ENCODE assay signal across 21 mouse cellular contexts in genomic region chr13:38232411-38232810, GRCm38 (mm10). TPM values are rescaled to one million over a fixed set of nuclear protein-coding genes. Genes with fewer than 3 reads are reported as not detected.
A peak's percentile ranks its signal among the peaks of the same experiment; 100 is the strongest.
DNase-seq lines count a peak whose midpoint lies in the region; ATAC-seq and TF ChIP-seq lines count a peak whose summit lies in the region.
"Had no signal": no experiment of that assay in that cellular context is flagged by ENCODE, and none has a peak within 500 bp of the region (broad histone marks: within the 10 kb centered on the region; RNA-seq: fewer than 3 reads in every experiment).

No protein-coding gene starts in this region.

- TF ChIP-seq POLR2A in heart, adult 2 months (IDR thresholded peaks at IDR 0.05; ENCODE audit: insufficient read depth, low read depth, low read length): no peak

- no peak for TF ChIP-seq CTCF in heart, adult 2 months (IDR thresholded peaks at IDR 0.05)
- no peak for TF ChIP-seq CTCF in hindbrain, postnatal 0 days (IDR thresholded peaks at IDR 0.05; ENCODE audit: low read depth)

- H3K4me1 ChIP-seq in heart, adult 2 months (ENCODE audit: control insufficient read depth, insufficient read depth, low read length): no peaks in the 10 kb centered on the region
- H3K4me1 ChIP-seq in heart, embryonic 10.5 days: no peaks in the 10 kb centered on the region
- H3K4me1 ChIP-seq in hindbrain, postnatal 0 days (ENCODE audit: insufficient read depth, low read length): no peaks in the 10 kb centered on the region
- H3K4me1 ChIP-seq in hindbrain, embryonic 13.5 days (replicated peaks): no peaks in the 10 kb centered on the region

- no peak overlapping the region for H3K4me3 ChIP-seq in heart, adult 2 months
- no peak overlapping the region for H3K4me3 ChIP-seq in heart, embryonic 10.5 days
- no peak overlapping the region for H3K4me3 ChIP-seq in hindbrain, postnatal 0 days (ENCODE audit: low read length)
- H3K4me3 ChIP-seq in hindbrain, embryonic 13.5 days: no peak overlapping the region

- H3K9ac ChIP-seq in heart, adult 2 months (ENCODE audit: low read depth, low read length): no peak overlapping the region
- H3K9ac ChIP-seq in hindbrain, postnatal 0 days (replicated peaks; ENCODE audit: low read length): no peak overlapping the region
- no peak overlapping the region for H3K9ac ChIP-seq in hindbrain, embryonic 13.5 days

- no peaks in the 10 kb centered on the region for H3K9me3 ChIP-seq in heart, embryonic 10.5 days
- H3K9me3 ChIP-seq in hindbrain, postnatal 0 days (ENCODE audit: low read length): no peaks in the 10 kb centered on the region
- H3K9me3 ChIP-seq in hindbrain, embryonic 13.5 days: no peaks in the 10 kb centered on the region; the same call in 1 of the 2 replicates
- H3K9me3 ChIP-seq: G1E had no signal

- H3K36me3 ChIP-seq in heart, adult 2 months (ENCODE audit: control insufficient read depth, insufficient read depth, low read length): no peaks in the 10 kb centered on the region
- peaks cover 18% of the 10 kb centered on the region for H3K36me3 ChIP-seq in heart, embryonic 10.5 days
- peaks cover 12% of the 10 kb centered on the region; the same call in 1 of the 2 replicates for H3K36me3 ChIP-seq in hindbrain, postnatal 0 days (ENCODE audit: insufficient read depth, low read length)
- H3K36me3 ChIP-seq in hindbrain, embryonic 13.5 days: peaks cover 34% of the 10 kb centered on the region

- no peak overlapping the region for H3K4me2 ChIP-seq in hindbrain, postnatal 0 days (ENCODE audit: low read depth, low read length)
- no peak overlapping the region for H3K4me2 ChIP-seq in hindbrain, embryonic 13.5 days

- H3K79me2 ChIP-seq in heart, adult 2 months (replicated peaks; ENCODE audit: control insufficient read depth, insufficient read depth, low read length): no peaks in the 10 kb centered on the region

- intact Hi-C loops in heart, adult 2 months (cut with DNase I): no loop called here

- TF ChIP-seq EP300 in heart, adult 2 months (IDR thresholded peaks at IDR 0.05; ENCODE audit: insufficient read depth, low read depth, low read length): no peak

- H3K27ac ChIP-seq in heart, adult 2 months: no peak overlapping the region
- H3K27ac ChIP-seq in heart, embryonic 10.5 days: no peak overlapping the region
- H3K27ac ChIP-seq in hindbrain, postnatal 0 days: no peak overlapping the region
- no peak overlapping the region for H3K27ac ChIP-seq in hindbrain, embryonic 13.5 days

- no peaks in the 10 kb centered on the region for H3K27me3 ChIP-seq in heart, adult 2 months (ENCODE audit: control insufficient read depth, insufficient read depth, low read length)
- no peaks in the 10 kb centered on the region for H3K27me3 ChIP-seq in heart, embryonic 10.5 days (ENCODE audit: insufficient read depth, poor library complexity, severe bottlenecking)
- no peaks in the 10 kb centered on the region for H3K27me3 ChIP-seq in hindbrain, postnatal 0 days (ENCODE audit: insufficient read depth, low read length)
- H3K27me3 ChIP-seq in hindbrain, embryonic 13.5 days: no peaks in the 10 kb centered on the region
- H3K27me3 ChIP-seq: CH12.LX, Patski had no signal

- 70% methylated on average over 4 of the region's 4 CpGs for WGBS in heart, adult 2 months
- 81% methylated on average over 4 of the region's 4 CpGs for WGBS in heart, embryonic 10.5 days
- 77% methylated on average over 4 of the region's 4 CpGs for WGBS in hindbrain, postnatal 0 days
- WGBS in hindbrain, embryonic 13.5 days: 88% methylated on average over 4 of the region's 4 CpGs

- DNase-seq in heart, adult 11 months: peak; percentile 75
- DNase-seq in heart, adult 2 months: no peak
- peak; percentile 64 for DNase-seq in heart, embryonic 10.5 days (ENCODE audit: low spot score)
- DNase-seq in heart, adult 9 months (ENCODE audit: low spot score in 2 of 2): no peak
- DNase-seq in hindbrain, postnatal 0 days (ENCODE audit: low spot score): peak; percentile 2
- DNase-seq: adrenal gland, adult 2 months; adrenal gland, adult 8-10 months; adrenal gland, postnatal 10 days; adrenal gland, postnatal 14 days; adrenal gland, postnatal 25 days; adrenal gland, postnatal 36 days; B cell, adult 2 months; cerebellum, adult 11 months; cerebellum, adult 11-12 months; cerebellum, adult 18-20 months had no signal

- ATAC-seq in hindbrain, postnatal 0 days: no peak
- no peak for ATAC-seq in hindbrain, embryonic 13.5 days (ENCODE audit: low FRiP score)
- ATAC-seq: activated CD4-positive, CD25-positive, alpha-beta regulatory T cell, adult 4 months; CD4-positive, CD25-positive, alpha-beta regulatory T cell, adult 4 months; Patski had no signal

RNA-seq across cellular contexts. Expression of gene Snrnp48, which starts 27.7 kb away (rescaled TPM):
- total RNA-seq in heart, adult 2 months (2021): 1 to 10 TPM; 9.6 to 9.7 TPM
- polyA plus RNA-seq in heart, adult 2 months (2012; rRNA removed): 11.9 and 19.2 TPM in 2 replicates
- polyA plus RNA-seq in heart, embryonic 10.5 days (2016; fragmentation: Nextera tagmentation; extraction: Ambion mirVana): 29.7 and 34.1 TPM in 2 replicates
- total RNA-seq in hindbrain, postnatal 0 days (2014; rRNA removed): 7.8 and 10.4 TPM in 2 replicates
- 17.7 and 23.0 TPM in 2 replicates for polyA plus RNA-seq in hindbrain, postnatal 0 days (2015; fragmentation: Nextera tagmentation; extraction: Ambion mirVana)
- polyA plus RNA-seq in hindbrain, embryonic 13.5 days (2015; fragmentation: Nextera tagmentation; extraction: Ambion mirVana): 29.1 and 32.4 TPM in 2 replicates

Comparison
In these comparisons a context has a peak if more than half of its experiments do, and no peak if none do; other contexts are left out.
1. DNase-seq: peak in heart, adult 11 months (single experiment), heart, embryonic 10.5 days (single experiment) and hindbrain, postnatal 0 days (single experiment); none in heart, adult 2 months (0 of 2) and heart, adult 9 months (0 of 2).